Mouse (Mus musculus) C2C12 (cell line): ENCODE results near the gene Tomm6.

Experiments used
- CEBPB ChIP-seq: IDR thresholded peaks from one replicate; pipeline ENCODE4 v1.6.1; 2011; ENCODE audit warnings: low read depth, mild to moderate bottlenecking, control low read depth, moderate library complexity
- CTCF ChIP-seq: IDR thresholded peaks from one replicate; pipeline ENCODE4 v1.5.1; 2011; ENCODE audit not compliant: control insufficient read depth, insufficient read depth, insufficient read length
- FOSL1 ChIP-seq: IDR thresholded peaks from one replicate; pipeline ENCODE4 v1.8.0; 2011; ENCODE audit warnings: mild to moderate bottlenecking, low read length; ENCODE audit not compliant: poor library complexity, insufficient read depth, severe bottlenecking
- MAX ChIP-seq: IDR thresholded peaks from one replicate; pipeline ENCODE4 v1.6.1; 2011; ENCODE audit warnings: mild to moderate bottlenecking, control low read depth
- MYOG ChIP-seq: IDR thresholded peaks from one replicate; pipeline ENCODE4 v1.6.1; 2011; ENCODE audit not compliant: control insufficient read depth, insufficient read length; ENCODE audit errors: extremely low read depth
- USF1 ChIP-seq: IDR thresholded peaks from one replicate; pipeline ENCODE4 v1.6.1; 2011; ENCODE audit warnings: low read depth, mild to moderate bottlenecking, control low read depth, moderate library complexity

DNA sequence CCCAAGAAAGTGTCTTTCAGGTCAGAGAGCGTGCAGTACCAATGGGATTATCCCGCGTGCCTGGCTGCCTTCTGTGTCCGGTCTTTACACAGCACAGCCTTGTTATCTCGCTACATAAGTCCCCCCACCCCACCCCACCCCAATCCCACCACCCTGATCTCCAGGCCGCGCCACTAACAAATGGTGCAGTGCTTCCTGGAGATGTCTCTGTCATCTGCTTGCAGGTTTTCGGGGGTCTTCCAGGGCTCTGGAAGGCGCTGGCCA, at the start of gene Tomm6:
- TF ChIP-seq CTCF = no peak
- no peak for TF ChIP-seq MAX
- no peak for TF ChIP-seq MYOG
- no peak for TF ChIP-seq FOSL1
- TF ChIP-seq USF1 = no peak
- TF ChIP-seq CEBPB = no peak
